Mouse (Mus musculus): ENCODE data around the gene Wdr5b. TPM values are rescaled to one million over a fixed set of nuclear protein-coding genes. Genes with fewer than 3 reads are reported as not detected.
A peak's percentile ranks its signal among the peaks of the same experiment; 100 is the strongest.
"Not testable (repeated sequence)": the region's sequence is repeated elsewhere in the genome, so short reads cannot be mapped to it uniquely, and the experiment has no call there.

Wdr5b gene
- total RNA-seq (2021): 1 to 10 TPM; 2.8 to 3.9 TPM
- long read RNA-seq, experiment 1, partial matches to known transcripts: 0 of 3 reads
- long read RNA-seq, experiment 1, other reads (novel, unspliced or antisense): 0 of 3 reads
- long read RNA-seq, experiment 2, transcript Wdr5b-201 (1 exons, 2,739 nt): major isoform, 6 of 6 reads
- long read RNA-seq, experiment 2, partial matches to known transcripts: 0 of 6 reads
- long read RNA-seq, experiment 2, other reads (novel, unspliced or antisense): 0 of 6 reads

DNA sequence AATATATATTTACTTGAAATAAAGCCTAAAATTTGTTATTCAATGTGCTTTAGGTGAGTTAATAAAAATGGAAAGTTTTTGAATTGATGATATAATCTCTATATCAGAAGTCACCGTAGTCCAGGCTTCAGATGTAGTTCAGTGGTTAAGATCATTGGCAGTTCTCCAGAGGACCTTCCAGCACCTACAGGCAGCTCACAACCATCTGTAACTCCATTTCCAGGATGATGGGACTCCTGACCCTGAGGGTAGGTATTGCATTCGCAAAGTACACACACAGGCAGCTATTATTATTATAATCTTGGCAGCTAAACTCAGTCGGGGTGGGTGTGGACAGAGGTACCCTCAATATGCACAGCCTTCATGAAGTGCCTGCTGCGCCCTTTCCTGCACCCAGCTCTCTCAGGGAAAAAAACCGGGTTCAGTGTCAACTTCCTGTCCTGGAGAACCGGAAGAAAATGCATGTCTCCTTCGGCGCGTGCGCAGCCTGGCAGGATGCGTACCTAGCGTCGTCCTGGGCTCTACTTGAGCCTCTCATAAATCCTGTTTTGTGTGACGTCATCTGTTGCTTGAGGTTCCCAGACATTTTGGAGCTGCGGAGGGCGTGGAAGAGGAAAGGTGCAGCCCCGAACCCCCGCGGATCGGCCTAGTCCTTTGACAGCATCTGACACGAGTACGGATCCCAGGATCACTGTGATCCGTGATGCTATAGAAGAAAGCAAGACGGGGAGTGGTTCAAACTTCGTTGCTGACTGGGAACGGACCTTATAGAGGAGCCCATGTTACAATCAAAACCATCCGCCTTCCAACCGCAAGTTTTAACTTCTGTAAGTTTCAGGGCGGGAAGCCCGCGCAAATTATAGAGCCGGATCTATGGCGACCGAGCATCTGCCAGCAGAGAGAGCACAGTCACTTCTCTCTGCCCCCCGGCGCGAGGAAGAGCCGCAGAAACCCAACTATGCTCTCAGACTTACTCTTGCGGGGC lies at the start of gene Wdr5b:
TSS of gene Wdr5b (plus strand) at position 551 of the 985 bp plus-strand sequence.
- peak; percentile 75 to 78 for DNase-seq (ENCODE audit: low spot score in 2 of 2)

DNA sequence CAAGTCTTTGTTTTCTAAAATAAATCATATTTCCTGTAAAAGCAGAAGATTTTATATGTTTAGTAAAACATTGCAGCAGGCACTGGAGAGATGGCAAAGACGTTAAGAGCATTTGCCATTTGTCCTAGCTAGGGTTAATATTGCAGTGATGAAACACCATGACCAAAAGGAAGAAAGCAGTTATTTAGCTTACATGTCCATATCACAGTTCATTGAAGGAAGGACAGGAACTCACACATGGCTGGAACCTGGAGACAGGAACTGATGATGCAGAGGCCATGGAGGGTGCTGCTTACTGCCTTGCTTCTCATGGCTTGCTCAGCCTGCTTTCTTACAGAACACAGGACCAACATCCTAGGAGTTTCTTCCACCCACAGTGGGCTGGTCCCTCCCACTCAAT lies 48.6 kb upstream of the Wdr5b start:
- no peak for DNase-seq (ENCODE audit: low spot score in 2 of 2)

DNA sequence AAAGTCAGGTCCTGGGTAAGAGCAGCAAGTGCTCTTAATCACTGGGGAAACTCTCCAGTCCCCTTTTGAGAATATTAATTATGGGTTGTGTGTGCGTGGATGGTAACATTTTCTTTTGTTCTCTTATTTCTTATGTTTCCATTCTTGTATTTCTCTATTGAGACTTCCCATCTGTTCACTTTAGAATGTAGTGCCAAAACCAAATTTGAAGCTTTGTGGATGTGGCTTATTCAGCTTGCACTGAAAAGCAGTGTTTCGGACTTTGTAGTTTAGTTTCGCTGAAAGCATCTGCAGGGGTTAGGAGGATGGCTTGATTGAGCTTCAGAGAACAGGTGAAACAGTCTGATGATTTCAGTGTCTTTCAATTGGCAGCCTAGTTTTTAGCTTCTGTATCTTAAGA lies 47.7 kb upstream of the Wdr5b start:
- DNase-seq (ENCODE audit: low spot score in 2 of 2): no peak

DNA sequence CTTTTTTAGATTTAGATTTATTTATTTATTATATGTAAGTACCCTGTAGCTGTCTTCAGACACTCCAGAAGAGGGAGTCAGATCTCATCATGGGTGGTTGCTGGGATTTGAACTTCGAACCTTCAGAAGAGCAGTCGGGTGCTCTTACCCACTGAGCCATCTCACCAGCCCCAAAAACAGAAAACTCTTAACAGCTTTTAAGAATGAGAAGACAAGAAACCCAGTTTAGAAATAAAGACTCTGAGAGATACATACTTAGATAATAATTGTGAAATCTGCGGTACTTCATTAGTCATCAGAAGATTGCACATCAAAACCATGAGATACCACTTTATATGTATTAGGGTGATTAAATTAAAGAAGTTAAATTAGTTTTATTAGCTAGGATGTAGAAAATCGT lies 42.1 kb upstream of the Wdr5b start:
- not testable (repeated sequence) for DNase-seq (ENCODE audit: low spot score in 2 of 2)

DNA sequence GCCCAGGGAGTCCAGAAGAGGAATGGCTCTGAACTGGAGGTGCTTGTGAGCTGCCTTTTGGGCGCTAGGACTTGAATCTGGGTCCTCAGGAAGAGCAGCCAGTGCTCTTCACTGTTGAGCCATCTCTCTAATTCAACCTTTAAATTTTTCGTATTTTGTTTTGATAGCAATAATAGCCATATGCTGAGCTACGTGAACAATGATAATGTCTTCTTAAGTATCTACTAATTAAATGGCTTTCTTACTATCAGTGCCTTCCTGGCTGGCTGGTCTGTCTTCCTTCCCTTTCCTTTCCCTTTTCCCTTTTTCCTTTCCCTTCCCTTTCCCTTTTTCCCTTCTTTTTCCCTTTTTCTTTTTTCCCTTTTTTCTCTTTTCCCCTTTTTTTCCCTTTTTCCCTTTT lies 32.6 kb upstream of the Wdr5b start:
- no peak for DNase-seq (ENCODE audit: low spot score in 2 of 2)

DNA sequence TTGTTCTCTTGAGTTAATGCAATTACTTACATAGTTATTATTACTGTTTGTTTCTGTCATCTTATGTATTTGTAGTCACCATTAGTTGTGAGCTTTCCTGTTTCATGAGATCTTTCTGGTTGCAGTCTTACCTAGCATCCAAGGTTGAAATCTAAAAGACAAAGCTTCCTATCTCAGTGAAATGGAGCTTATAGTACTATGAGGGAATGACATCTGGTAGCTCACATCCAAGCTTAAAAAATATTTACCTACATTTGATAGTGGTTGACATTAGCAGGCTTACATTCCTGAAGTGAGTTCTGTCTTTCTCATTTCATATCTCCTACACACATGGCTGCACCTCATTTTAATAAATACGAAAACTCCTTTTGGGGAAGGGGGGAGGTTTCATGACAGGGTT lies 24.7 kb upstream of the Wdr5b start:
- DNase-seq (ENCODE audit: low spot score in 2 of 2): no peak

DNA sequence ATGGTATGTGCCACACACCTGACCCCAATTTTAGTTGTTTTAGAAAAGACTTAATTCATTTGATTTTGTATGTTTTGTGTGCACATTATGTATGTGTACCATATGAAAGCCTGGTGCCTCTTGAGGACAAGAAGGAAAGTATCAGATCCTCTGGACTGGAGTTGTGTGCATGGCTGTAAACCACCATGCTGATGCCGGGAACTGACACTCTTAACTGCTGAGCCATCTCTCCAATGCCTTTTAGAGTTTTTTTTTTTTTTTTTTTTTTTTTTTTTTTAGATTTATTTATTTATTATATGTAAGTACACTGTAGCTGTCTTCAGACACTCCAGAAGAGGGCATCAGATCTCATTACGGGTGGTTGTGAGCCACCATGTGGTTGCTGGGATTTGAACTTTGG lies 12.9 kb upstream of the Wdr5b start:
- not testable (repeated sequence) for DNase-seq (ENCODE audit: low spot score in 2 of 2)

DNA sequence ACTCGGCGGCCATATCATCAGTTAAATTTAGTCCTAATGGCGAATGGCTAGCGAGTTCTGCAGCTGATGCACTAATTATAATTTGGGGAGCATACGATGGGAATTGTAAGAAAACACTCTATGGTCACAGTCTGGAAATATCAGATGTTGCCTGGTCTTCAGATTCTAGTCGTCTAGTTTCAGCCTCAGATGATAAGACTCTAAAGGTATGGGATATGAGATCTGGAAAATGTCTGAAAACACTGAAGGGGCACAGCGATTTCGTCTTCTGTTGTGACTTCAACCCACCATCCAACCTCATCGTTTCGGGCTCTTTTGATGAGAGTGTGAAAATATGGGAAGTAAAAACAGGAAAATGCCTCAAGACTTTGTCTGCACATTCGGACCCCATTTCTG lies 633 bp downstream of the Wdr5b start:
- DNase-seq (ENCODE audit: low spot score in 2 of 2): no peak

DNA sequence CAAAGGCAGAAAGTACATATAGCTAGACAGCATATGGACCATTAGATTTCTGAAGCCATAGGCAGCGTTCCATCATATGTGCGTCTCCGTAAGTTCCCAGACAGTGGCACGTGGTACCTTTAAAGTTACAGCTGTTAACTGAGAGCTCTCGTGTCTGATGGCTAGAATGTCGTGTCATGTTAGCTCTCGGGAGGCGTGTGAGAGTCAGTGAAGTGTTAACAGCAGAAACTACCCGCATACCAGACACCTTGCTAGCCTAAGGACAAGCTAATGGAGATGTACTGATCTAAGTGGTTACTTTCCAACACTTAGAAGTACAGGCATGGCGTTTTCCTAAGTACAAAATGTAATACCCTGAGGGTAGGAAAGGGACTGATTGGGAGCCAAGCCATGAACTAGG lies 2.1 kb downstream of the Wdr5b start:
- no peak for DNase-seq (ENCODE audit: low spot score in 2 of 2)

DNA sequence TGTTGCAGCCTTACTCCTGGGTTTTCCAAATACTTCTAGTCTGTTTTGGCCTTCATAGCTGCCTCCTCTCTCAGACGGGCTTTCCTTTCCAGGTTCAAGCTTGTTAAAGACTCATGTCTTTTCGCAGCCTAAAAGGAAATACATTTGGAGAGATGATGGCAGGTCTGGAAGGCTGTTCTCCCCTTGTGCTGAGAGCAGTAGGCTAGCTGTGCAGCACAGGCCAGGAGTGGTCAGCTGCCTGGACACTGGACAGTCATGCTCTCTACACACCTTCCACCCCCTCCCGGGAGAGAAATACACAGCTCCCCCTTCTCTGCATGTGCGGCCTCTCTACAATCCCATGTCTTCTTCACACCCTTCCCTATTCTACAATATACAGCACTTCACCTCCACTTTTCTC lies 3.0 kb downstream of the Wdr5b start:
- DNase-seq (ENCODE audit: low spot score in 2 of 2): no peak

DNA sequence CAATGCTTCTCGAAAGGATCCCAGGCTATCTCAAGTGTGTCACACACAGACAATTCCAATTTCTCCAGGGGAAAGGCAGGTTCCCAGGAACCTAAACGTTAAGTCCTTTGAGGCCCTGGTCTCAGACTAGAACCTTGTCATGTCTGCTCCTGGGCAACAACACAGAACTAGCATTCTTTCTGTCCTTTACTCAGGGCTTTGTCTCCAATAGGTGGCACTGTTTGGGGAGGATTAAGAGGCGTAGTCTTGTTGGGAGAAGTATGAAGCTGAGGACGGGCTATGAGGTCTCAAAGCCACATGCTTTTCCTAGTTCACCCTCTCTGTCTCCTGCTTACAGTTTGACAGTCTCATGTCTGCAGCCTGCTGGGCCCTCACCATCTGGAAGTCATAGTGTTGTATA lies 6.5 kb downstream of the Wdr5b start:
- DNase-seq (ENCODE audit: low spot score in 2 of 2): no peak

DNA sequence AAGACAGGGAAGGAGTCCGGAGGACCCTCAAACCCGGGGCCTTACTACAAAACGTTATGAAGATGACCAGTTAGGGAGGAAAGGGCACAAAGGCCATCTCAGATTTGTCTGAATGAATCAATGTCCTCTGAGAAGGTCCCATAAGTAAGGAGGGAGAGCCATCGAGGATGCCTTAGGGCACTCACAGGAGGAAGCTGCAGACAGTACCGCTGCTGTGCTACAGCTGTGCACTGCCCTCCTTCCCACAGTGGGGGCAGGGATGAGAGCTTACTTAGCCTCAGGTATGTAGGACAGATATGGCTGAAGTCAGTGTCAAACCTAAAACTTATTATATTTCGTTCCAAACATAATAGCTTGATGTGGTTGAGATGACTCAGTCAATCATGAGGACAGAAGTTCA lies 10.5 kb downstream of the Wdr5b start:
- no peak for DNase-seq (ENCODE audit: low spot score in 2 of 2)

DNA sequence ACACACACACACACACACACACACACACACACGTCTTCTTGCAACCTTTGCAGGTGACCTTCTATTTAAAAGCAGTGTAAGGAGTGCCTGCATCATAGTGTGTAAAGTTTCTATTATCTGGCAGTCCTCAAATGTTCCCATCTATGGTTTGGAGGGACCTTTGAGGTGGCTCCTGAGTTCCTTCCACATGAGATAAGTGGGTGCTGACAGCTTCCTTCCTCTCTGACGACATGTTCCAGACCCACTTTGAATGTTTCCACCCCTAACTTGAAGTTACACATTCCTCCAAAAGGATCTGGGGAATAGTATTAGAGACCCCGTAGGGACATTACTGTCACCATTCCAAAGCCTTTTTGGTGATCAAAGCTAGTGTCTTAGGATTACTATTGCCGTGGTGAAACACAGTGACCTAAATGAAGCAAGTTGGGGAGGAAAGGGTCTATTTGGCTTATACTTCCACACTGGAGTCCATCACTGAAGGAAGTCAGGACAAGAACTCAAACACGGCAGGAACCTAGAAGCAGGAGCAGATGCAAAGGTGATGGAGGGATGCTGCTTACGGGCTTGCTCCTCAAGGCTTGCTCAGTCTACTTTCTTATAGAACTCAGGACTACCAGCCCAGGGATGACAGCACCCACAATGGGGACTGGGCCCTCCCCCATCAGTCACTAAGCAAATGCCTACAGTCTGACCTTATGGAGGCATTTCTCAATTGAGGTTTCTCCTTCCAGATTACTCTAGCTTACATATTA lies 12.7 kb downstream of the Wdr5b start:
- no peak for DNase-seq (ENCODE audit: low spot score in 2 of 2)

DNA sequence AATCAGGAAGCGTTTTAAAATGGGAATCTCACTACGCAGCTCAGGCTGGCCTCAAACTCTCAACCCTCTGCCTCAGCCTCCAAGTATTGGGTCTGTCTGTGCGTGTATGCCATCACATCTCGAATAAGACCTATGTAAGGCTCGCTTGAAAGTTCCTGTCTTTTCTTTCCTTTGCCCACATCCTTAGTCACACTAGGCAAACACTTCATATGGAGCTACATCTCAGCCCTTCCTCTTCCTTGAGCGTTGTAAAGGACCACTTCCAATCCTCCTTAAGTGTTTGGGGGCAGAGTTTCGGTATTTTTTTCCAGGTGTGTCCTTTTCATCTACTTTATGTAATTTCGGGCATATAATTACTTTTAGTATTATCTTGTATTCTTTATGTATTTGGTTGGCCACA lies 13.9 kb downstream of the Wdr5b start:
- DNase-seq (ENCODE audit: low spot score in 2 of 2): no peak

DNA sequence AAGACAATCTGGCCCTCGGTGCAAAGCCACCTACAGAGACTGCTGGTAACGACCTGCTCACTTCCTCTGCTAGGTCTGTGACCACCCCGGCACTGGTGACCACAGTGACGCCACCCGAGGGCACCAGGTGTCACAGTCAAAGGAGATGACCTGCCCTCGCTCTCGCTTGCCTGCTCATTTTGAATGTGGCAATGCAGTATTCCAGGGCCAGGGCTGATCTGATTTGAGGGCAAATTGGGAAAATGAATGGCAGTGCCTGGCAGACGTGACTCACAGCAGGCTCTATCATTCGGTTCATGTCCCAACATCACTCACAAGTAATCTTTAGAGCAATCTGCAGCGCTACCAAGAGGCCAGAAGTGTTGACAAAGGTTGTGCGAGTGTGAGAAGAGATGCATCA lies 15.4 kb downstream of the Wdr5b start:
- DNase-seq (ENCODE audit: low spot score in 2 of 2): peak in 1 of 2 experiments; percentile 19

DNA sequence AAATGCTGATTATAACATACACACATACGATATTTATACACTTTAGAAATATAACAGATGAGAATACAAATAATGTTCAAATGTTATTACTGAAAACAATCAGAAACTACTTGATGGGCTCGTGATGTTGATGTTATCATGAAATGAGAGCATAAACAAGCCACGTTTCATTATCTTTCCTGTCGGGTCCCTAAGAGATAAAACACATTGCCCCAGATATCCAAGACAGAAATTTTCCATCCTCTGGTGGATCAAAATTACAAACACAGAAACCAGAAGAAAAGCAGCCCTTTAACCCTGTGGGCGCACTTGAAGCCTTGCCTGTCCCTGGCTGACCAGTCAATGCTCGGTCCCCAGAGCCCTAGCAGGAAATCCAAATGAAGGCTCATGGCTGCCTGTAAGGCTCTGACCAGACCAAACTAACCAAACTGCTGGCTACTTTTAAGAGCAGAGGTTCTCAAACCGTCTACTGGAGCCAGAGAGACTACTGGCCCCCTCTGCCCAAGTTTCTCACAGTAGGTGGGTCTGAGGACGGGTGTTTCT lies 17.0 kb downstream of the Wdr5b start:
- no peak for DNase-seq (ENCODE audit: low spot score in 2 of 2)

DNA sequence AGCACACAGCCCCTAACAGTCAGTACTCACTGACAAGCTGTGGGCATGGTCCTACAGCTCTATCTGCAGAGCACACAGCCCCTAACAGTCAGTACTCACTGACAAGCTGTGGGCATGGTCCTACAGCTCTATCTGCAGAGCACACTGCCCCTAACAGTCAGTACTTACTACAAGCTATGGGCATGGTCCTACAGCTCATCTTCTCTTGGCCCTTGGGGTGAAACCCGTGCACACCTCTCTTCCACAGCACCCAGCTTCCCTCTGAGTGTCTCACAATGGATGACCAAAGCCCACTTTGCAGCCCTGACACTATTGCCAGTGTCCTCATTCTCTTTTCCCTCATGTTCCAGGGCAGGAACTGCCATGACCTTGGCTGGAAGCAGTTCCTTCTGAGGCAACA lies 21.5 kb downstream of the Wdr5b start:
- not testable (repeated sequence) for DNase-seq (ENCODE audit: low spot score in 2 of 2)

DNA sequence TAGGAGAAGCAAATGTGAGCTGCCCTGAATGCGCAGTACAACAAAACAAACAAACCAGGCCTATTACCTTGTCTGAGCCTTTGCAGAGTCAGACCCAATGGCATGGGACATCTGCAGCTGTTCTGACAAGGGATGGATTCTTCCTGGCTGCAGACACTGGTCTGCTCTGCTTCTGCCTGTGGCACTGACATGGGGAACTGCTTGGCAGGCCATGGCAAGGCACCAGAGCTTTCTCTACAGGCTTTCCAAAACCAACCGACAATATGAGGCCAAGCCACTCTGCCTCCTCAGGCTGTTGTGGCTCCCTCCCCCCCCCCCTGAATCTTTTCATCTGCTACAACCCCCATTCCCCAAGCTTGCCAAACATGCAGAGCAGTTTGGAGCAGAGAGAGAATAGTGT lies 22.3 kb downstream of the Wdr5b start:
- DNase-seq (ENCODE audit: low spot score in 2 of 2): no peak

DNA sequence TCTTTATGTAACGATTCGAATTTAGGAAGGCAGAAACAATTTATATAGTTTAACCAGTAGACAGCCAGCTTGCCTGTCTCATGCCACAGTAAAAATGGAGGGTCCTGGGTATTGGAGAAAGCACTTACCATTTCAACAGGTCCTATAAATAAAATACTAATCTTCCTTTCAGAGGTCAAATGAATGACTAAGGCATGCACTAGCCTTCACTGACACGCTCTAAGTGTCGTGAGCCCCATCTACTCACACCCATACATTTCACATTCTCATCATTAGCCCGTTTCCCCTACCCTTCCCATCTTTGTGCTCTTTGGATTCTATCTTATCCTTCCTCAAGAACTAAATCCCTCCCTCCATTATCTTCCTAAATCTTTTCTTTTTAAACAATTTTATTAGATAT lies 23.9 kb downstream of the Wdr5b start:
- no peak for DNase-seq (ENCODE audit: low spot score in 2 of 2)

DNA sequence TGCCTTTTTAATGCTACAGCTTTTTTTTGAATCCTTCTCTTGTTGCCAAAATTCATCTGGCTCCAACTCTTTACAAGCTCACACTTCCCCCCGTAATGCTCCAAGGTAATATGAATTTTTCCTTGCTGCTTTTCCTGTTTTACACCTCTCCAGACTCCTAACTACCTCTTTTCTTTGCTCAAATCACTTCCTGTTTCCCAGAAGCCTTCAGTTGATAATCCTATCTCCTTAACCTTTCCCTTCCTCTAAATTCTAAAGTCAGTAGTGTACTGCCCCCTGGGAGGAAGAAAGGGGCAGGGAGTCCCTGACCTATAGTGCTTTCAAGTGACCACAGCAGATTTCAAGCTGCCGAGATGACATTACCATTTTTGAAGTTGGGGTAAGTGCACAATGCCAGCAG lies 26.7 kb downstream of the Wdr5b start:
- no peak for DNase-seq (ENCODE audit: low spot score in 2 of 2)

DNA sequence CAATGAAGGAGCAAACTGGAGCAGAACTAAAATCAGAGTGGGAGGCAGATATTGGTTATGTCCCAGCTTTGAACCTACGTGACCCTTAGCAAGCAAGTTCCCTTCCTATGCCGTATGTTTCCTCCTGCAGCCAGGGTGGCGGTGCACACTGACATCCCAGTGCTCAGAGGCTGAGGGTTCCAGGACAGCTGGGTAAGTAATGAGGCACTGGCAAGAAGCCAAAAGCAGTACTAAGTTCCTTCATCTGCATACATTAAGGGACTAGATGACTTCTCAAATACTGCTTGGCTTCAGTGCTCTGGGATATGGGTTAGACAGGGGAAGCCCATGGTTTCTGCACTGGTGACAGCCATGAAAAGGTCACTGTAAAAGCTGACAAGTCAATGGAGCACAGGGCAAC lies 27.4 kb downstream of the Wdr5b start:
- no peak for DNase-seq (ENCODE audit: low spot score in 2 of 2)

All from adrenal gland, adult 18-20 months (tissue).